Mouse (Mus musculus): ENCODE measurements around the gene Cpa2. TPM values are rescaled to one million over a fixed set of nuclear protein-coding genes. Genes with fewer than 3 reads are reported as not detected.

The Cpa2 gene
- total RNA-seq, 1 experiment, result 1.7 TPM

- no peaks in the 10 kb centered on the region for H3K9me3 ChIP-seq (ENCODE audit: control insufficient read depth, insufficient read depth, low read depth, low read length)
- DNase-seq (ENCODE audit: low read depth, low spot score), result no peak
- no peak overlapping the region for H3K27ac ChIP-seq (ENCODE audit: insufficient read depth, low read depth, low read length, poor library complexity, severe bottlenecking)
- TF ChIP-seq ZNF384 (IDR thresholded peaks at IDR 0.05; ENCODE audit: low read depth, low read length) (no peak), ZC3H11A (IDR thresholded peaks at IDR 0.05; ENCODE audit: borderline replicate concordance, low read depth, low read length) (no peak), MAFK (IDR thresholded peaks at IDR 0.05; ENCODE audit: insufficient read depth, low read depth, low read length) (no peak), CHD2 (IDR thresholded peaks at IDR 0.05; ENCODE audit: low read depth, low read length) (no peak), HCFC1 (IDR thresholded peaks at IDR 0.05; ENCODE audit: borderline replicate concordance, insufficient read depth, low read length) (no peak)
- H3K36me3 ChIP-seq (ENCODE audit: control insufficient read depth, insufficient read depth, low read length, poor library complexity, severe bottlenecking), result no peaks in the 10 kb centered on the region
- in situ Hi-C loops (cut with MboI; ENCODE audit: low sequenced_read_pairs in 2 of 2, unreplicated experiment in 2 of 2), result no loop called here
- H3K9ac ChIP-seq (ENCODE audit: insufficient read depth, low read depth, low read length, poor library complexity, severe bottlenecking), result no peak overlapping the region
- no peak overlapping the region for H3K4me3 ChIP-seq (ENCODE audit: insufficient read depth in 1 of 2, low read depth in 1 of 2, low read length in 2 of 2, poor library complexity in 1 of 2, severe bottlenecking in 1 of 2)
- peaks cover 2 to 4% of the 10 kb centered on the region in 2 experiments; a peak in 2 of 4 replicates for H3K4me1 ChIP-seq (ENCODE audit: control insufficient read depth in 2 of 2, insufficient read depth in 2 of 2, low read length in 2 of 2, poor library complexity in 1 of 2)
Measured at GRCm38 (mm10) chr6:30556080-30556479, 14.7 kb downstream of the Cpa2 start.

- H3K9ac ChIP-seq (ENCODE audit: insufficient read depth, low read depth, low read length, poor library complexity, severe bottlenecking), result no peak overlapping the region
- no peaks in the 10 kb centered on the region for H3K36me3 ChIP-seq (ENCODE audit: control insufficient read depth, insufficient read depth, low read length, poor library complexity, severe bottlenecking)
- H3K4me3 ChIP-seq (ENCODE audit: insufficient read depth in 1 of 2, low read depth in 1 of 2, low read length in 2 of 2, poor library complexity in 1 of 2, severe bottlenecking in 1 of 2), result no peak overlapping the region
- no peaks in the 10 kb centered on the region for H3K9me3 ChIP-seq (ENCODE audit: control insufficient read depth, insufficient read depth, low read depth, low read length)
- TF ChIP-seq MAFK (IDR thresholded peaks at IDR 0.05; ENCODE audit: insufficient read depth, low read depth, low read length) (no peak), ZNF384 (IDR thresholded peaks at IDR 0.05; ENCODE audit: low read depth, low read length) (no peak), HCFC1 (IDR thresholded peaks at IDR 0.05; ENCODE audit: borderline replicate concordance, insufficient read depth, low read length) (no peak), CHD2 (IDR thresholded peaks at IDR 0.05; ENCODE audit: low read depth, low read length) (no peak), ZC3H11A (IDR thresholded peaks at IDR 0.05; ENCODE audit: borderline replicate concordance, low read depth, low read length) (no peak)
- no peak overlapping the region for H3K27ac ChIP-seq (ENCODE audit: insufficient read depth, low read depth, low read length, poor library complexity, severe bottlenecking)
- H3K4me1 ChIP-seq (ENCODE audit: control insufficient read depth in 2 of 2, insufficient read depth in 2 of 2, low read length in 2 of 2, poor library complexity in 1 of 2), result peaks cover 0 to 2% of the 10 kb centered on the region in 2 experiments; a peak in 2 of 4 replicates
- no peak for DNase-seq (ENCODE audit: low read depth, low spot score)
- in situ Hi-C loops (cut with MboI; ENCODE audit: low sequenced_read_pairs in 2 of 2, unreplicated experiment in 2 of 2), result no loop called here
Measured at GRCm38 (mm10) chr6:30559726-30560125, 18.3 kb downstream of the Cpa2 start.

- H3K9ac ChIP-seq (ENCODE audit: insufficient read depth, low read depth, low read length, poor library complexity, severe bottlenecking), result no peak overlapping the region
- in situ Hi-C loops (cut with MboI; ENCODE audit: low sequenced_read_pairs in 2 of 2, unreplicated experiment in 2 of 2), result no loop called here
- DNase-seq (ENCODE audit: low read depth, low spot score), result no peak
- H3K36me3 ChIP-seq (ENCODE audit: control insufficient read depth, insufficient read depth, low read length, poor library complexity, severe bottlenecking), result no peaks in the 10 kb centered on the region
- TF ChIP-seq CHD2 (IDR thresholded peaks at IDR 0.05; ENCODE audit: low read depth, low read length), result no peak
- H3K4me3 ChIP-seq (ENCODE audit: insufficient read depth in 1 of 2, low read depth in 1 of 2, low read length in 2 of 2, poor library complexity in 1 of 2, severe bottlenecking in 1 of 2), result no peak overlapping the region
- no peaks in the 10 kb centered on the region for H3K4me1 ChIP-seq (ENCODE audit: control insufficient read depth in 2 of 2, insufficient read depth in 2 of 2, low read length in 2 of 2, poor library complexity in 1 of 2)
- H3K9me3 ChIP-seq (ENCODE audit: control insufficient read depth, insufficient read depth, low read depth, low read length), result no peaks in the 10 kb centered on the region
- H3K27ac ChIP-seq (ENCODE audit: insufficient read depth, low read depth, low read length, poor library complexity, severe bottlenecking), result no peak overlapping the region
Measured at GRCm38 (mm10) chr6:30562132-30562531, 20.8 kb downstream of the Cpa2 start.

GRCm38 (mm10) chr6:30563575-30563974 is 22.2 kb downstream of the Cpa2 start:
- Histone ChIP-seq H3K4me1 (ENCODE audit: control insufficient read depth in 2 of 2, insufficient read depth in 2 of 2, low read length in 2 of 2, poor library complexity in 1 of 2) (no peaks in the 10 kb centered on the region), H3K36me3 (ENCODE audit: control insufficient read depth, insufficient read depth, low read length, poor library complexity, severe bottlenecking) (no peaks in the 10 kb centered on the region), H3K9me3 (ENCODE audit: control insufficient read depth, insufficient read depth, low read depth, low read length) (no peaks in the 10 kb centered on the region), H3K27ac (ENCODE audit: insufficient read depth, low read depth, low read length, poor library complexity, severe bottlenecking) (no peak overlapping the region), H3K4me3 (ENCODE audit: insufficient read depth in 1 of 2, low read depth in 1 of 2, low read length in 2 of 2, poor library complexity in 1 of 2, severe bottlenecking in 1 of 2) (no peak overlapping the region), H3K9ac (ENCODE audit: insufficient read depth, low read depth, low read length, poor library complexity, severe bottlenecking) (no peak overlapping the region)
- no peak for TF ChIP-seq MAFK (IDR thresholded peaks at IDR 0.05; ENCODE audit: insufficient read depth, low read depth, low read length)
- no peak for TF ChIP-seq ZNF384 (IDR thresholded peaks at IDR 0.05; ENCODE audit: low read depth, low read length)
- TF ChIP-seq ZC3H11A (IDR thresholded peaks at IDR 0.05; ENCODE audit: borderline replicate concordance, low read depth, low read length), result no peak
- no peak for TF ChIP-seq HCFC1 (IDR thresholded peaks at IDR 0.05; ENCODE audit: borderline replicate concordance, insufficient read depth, low read length)
- TF ChIP-seq CHD2 (IDR thresholded peaks at IDR 0.05; ENCODE audit: low read depth, low read length), result no peak
- in situ Hi-C loops (cut with MboI; ENCODE audit: low sequenced_read_pairs in 2 of 2, unreplicated experiment in 2 of 2), result no loop called here
- no peak for DNase-seq (ENCODE audit: low read depth, low spot score)

GRCm38 (mm10) chr6:30564051-30564450 is 22.7 kb downstream of the Cpa2 start:
- Histone ChIP-seq H3K27ac (ENCODE audit: insufficient read depth, low read depth, low read length, poor library complexity, severe bottlenecking) (no peak overlapping the region), H3K9me3 (ENCODE audit: control insufficient read depth, insufficient read depth, low read depth, low read length) (no peaks in the 10 kb centered on the region)
- in situ Hi-C loops (cut with MboI; ENCODE audit: low sequenced_read_pairs in 2 of 2, unreplicated experiment in 2 of 2), result no loop called here

More at GRCm38 (mm10) chr6:30564051-30564450, 22.7 kb downstream of the Cpa2 start:
- TF ChIP-seq CHD2 (IDR thresholded peaks at IDR 0.05; ENCODE audit: low read depth, low read length), result no peak
- Histone ChIP-seq H3K4me3 (ENCODE audit: insufficient read depth in 1 of 2, low read depth in 1 of 2, low read length in 2 of 2, poor library complexity in 1 of 2, severe bottlenecking in 1 of 2) (no peak overlapping the region), H3K9ac (ENCODE audit: insufficient read depth, low read depth, low read length, poor library complexity, severe bottlenecking) (no peak overlapping the region), H3K36me3 (ENCODE audit: control insufficient read depth, insufficient read depth, low read length, poor library complexity, severe bottlenecking) (no peaks in the 10 kb centered on the region), H3K4me1 (ENCODE audit: control insufficient read depth in 2 of 2, insufficient read depth in 2 of 2, low read length in 2 of 2, poor library complexity in 1 of 2) (no peaks in the 10 kb centered on the region)
- no peak for DNase-seq (ENCODE audit: low read depth, low spot score)

Measured in ES-E14 (cell line).